Mouse (Mus musculus) bone marrow, adult 2 months (tissue): ENCODE data around the gene Herc3.

Source experiments
- CTCF ChIP-seq: fragments of 200-500 bp; IDR thresholded peaks from 2 replicates; pipeline ENCODE4 v1.5.1; 2011; ENCODE audit warnings: low read length, control low read depth; ENCODE audit not compliant: control insufficient read depth, insufficient read depth
- POLR2A ChIP-seq: fragments of 200-500 bp; IDR thresholded peaks from 2 replicates; pipeline ENCODE4 v1.6.1; 2011; ENCODE audit warnings: low read depth, mild to moderate bottlenecking, control low read depth, low read length, borderline replicate concordance; ENCODE audit not compliant: control insufficient read depth

DNA sequence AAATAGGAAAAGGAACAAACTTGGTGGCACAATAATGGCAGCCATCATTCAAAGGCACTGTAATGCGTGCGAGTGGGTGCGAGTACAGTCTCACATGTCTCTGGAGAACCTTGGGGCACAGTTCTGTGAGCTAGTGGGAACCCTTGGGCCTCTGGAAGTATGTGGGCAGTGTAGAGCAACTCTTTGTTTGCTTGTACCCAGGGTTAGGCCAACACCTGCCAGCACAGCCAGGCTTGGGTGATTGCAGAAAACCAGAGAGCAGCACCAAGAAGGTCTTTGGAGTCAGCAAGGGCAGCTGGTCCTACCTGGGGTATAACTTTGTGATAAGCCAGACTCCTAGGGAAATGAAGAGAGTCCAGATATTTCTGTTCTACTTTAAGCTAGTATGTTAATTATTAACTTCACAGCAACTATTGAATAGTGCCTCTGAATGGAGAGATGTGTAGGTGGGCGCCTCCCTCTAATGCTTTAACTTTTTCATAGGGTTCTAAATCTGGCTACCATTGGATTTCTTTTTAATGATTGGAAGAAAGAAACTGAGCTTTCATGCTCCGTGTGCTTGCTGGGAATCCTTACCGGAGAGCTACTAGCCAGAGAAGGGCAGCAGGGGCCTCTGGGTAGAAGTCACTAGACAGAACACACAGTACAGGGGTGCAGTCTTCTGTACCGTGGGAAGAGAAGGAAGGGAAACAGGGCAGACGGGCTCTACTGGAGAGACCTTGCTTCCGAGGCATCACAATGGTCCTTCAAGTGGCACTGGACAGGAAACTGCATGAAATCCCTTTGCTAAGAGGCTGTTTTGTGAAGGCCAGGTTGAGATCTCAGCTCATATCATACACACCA, 15.8 kb downstream of the Herc3 start:
- no peak for TF ChIP-seq CTCF
- TF ChIP-seq POLR2A = no peak
